Mouse (Mus musculus) embryonic facial prominence, embryonic 11.5 days (tissue): ENCODE measurements around the gene Tctex1d1. TPM values are rescaled to one million over a fixed set of nuclear protein-coding genes. Genes with fewer than 3 reads are reported as not detected.

Experiments used
- ATAC-seq: fragments of 200-750 bp; cut with Nextera tagmentation; replicated peaks from 2 replicates; pipeline ENCODE4 v1.8.0; 2017; ENCODE audit warnings: low read depth; ENCODE audit not compliant: insufficient number of reproducible peaks, low FRiP score, low TSS enrichment
- DNase-seq: peaks from one replicate; pipeline ENCODE4 v3.0.0-alpha.2; 2015; ENCODE audit warnings: low spot score
- H3K27ac ChIP-seq: fragments of 300-500 bp; sonication (generic); replicated peaks from 2 replicates; pipeline ENCODE4 v1.5.1; 2014; ENCODE audit warnings: mild to moderate bottlenecking, low read depth, low read length, control low read depth
- H3K27me3 ChIP-seq: fragments of 300-500 bp; sonication (generic); 2 replicates; pipeline ENCODE4 v1.6.1; 2014; ENCODE audit warnings: mild to moderate bottlenecking, low read length, moderate library complexity, mixed read lengths; ENCODE audit not compliant: control insufficient read depth, insufficient read depth
- H3K36me3 ChIP-seq: fragments of 300-500 bp; sonication (generic); replicated peaks from 2 replicates; pipeline ENCODE4 v1.6.1; 2014; ENCODE audit warnings: low read depth, mild to moderate bottlenecking, low read length, moderate library complexity, mixed read lengths; ENCODE audit not compliant: control insufficient read depth, insufficient read depth
- H3K4me1 ChIP-seq: fragments of 300-500 bp; sonication (generic); 2 replicates; pipeline ENCODE4 v1.6.1; 2014; ENCODE audit warnings: low read length, mixed read lengths; ENCODE audit not compliant: control insufficient read depth, insufficient read depth
- H3K4me2 ChIP-seq: fragments of 300-500 bp; sonication (generic); 2 replicates; pipeline ENCODE4 v1.6.1; 2014; ENCODE audit warnings: low read depth, mild to moderate bottlenecking, control low read depth, low read length, moderate library complexity
- H3K4me3 ChIP-seq: fragments of 300-500 bp; sonication (generic); 2 replicates; pipeline ENCODE4 v1.5.1; 2014; ENCODE audit warnings: low read depth, low read length, control low read depth
- H3K9ac ChIP-seq: fragments of 300-500 bp; sonication (generic); replicated peaks from 2 replicates; pipeline ENCODE4 v1.6.1; 2014; ENCODE audit warnings: mild to moderate bottlenecking, control low read depth, low read length
- H3K9me3 ChIP-seq: fragments of 300-500 bp; sonication (generic); replicated peaks from 2 replicates; pipeline ENCODE4 v1.6.1; 2016; ENCODE audit warnings: mild to moderate bottlenecking, low read length, inconsistent platforms, mixed read lengths; ENCODE audit not compliant: control insufficient read depth
- WGBS: fragments of 180-500 bp; shearing (Covaris S2); extraction: QIAGEN DNeasy Blood & Tissue Kit; methylation state at CpG from one replicate; pipeline ENCODE4 v1.1.7; 2014; 5-methylcytosine and 5-hydroxymethylcytosine counted together
- polyA plus RNA-seq: library from polyadenylated mRNA; unstranded; fragments of >200 nt; fragmentation: Nextera tagmentation; extraction: Ambion mirVana; gene quantifications from 2 replicates; pipeline ENCODE4 v1.2.1, GENCODE M21; 2014

Tctex1d1 gene
- polyA plus RNA-seq, 1 experiment from 2014 or later, result 1.1 TPM

DNA sequence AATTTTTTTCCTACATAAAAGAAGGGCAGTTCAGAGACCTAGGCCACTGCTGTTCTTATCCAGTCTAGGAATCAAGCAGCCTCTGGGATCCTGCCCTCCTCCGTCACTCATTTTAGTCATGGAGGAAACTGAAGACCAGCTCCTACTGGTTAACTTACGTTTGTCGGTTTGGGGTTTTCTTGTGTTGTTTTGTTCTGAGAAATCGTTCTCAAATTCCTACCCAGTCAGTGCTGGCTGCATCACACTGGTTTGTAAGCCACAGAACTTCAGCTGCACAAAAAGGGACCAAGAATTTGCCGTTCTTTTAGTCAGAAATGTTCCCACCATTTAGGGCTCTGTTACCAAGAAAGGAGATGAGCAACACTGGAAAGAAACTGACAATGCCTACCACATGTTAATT is 11.0 kb downstream of the Tctex1d1 start:
- no peaks in the 10 kb centered on the region for H3K9me3 ChIP-seq
- DNase-seq, result no peak
- H3K9ac ChIP-seq, result no peak overlapping the region
- no peaks in the 10 kb centered on the region for H3K4me1 ChIP-seq
- H3K27me3 ChIP-seq, result no peaks in the 10 kb centered on the region
- no peak overlapping the region for H3K4me3 ChIP-seq
- H3K4me2 ChIP-seq, result no peak overlapping the region
- no peak for ATAC-seq
- no peak overlapping the region for H3K27ac ChIP-seq
- WGBS, result 69% methylated on average over 5 of the region's 5 CpGs
- H3K36me3 ChIP-seq, result no peaks in the 10 kb centered on the region

DNA sequence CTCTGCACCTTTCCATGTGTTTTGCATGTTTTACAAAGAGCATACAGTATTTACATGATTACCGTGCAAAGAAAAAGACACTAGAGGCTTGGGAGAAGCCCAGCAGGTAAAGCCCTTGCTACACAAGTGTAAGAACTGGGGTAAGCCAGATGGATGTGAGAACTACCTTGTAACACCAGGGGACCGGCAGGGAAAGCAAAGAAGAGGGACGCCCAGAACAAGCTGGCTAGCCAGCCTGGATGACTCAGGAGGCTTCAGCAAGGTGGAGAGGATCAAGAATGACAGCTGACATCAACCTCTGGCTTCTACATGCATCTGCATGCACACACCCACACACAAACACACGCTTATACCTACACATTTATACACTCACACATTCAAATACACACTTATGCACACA is 11.6 kb downstream of the Tctex1d1 start:
- Histone ChIP-seq H3K27ac (no peak overlapping the region), H3K36me3 (no peaks in the 10 kb centered on the region), H3K4me3 (no peak overlapping the region), H3K9me3 (no peaks in the 10 kb centered on the region), H3K9ac (no peak overlapping the region), H3K4me2 (no peak overlapping the region), H3K4me1 (no peaks in the 10 kb centered on the region), H3K27me3 (no peaks in the 10 kb centered on the region)
- ATAC-seq (no peak), DNase-seq (no peak)
- WGBS, result 78% methylated on average over 4 of the region's 4 CpGs

DNA sequence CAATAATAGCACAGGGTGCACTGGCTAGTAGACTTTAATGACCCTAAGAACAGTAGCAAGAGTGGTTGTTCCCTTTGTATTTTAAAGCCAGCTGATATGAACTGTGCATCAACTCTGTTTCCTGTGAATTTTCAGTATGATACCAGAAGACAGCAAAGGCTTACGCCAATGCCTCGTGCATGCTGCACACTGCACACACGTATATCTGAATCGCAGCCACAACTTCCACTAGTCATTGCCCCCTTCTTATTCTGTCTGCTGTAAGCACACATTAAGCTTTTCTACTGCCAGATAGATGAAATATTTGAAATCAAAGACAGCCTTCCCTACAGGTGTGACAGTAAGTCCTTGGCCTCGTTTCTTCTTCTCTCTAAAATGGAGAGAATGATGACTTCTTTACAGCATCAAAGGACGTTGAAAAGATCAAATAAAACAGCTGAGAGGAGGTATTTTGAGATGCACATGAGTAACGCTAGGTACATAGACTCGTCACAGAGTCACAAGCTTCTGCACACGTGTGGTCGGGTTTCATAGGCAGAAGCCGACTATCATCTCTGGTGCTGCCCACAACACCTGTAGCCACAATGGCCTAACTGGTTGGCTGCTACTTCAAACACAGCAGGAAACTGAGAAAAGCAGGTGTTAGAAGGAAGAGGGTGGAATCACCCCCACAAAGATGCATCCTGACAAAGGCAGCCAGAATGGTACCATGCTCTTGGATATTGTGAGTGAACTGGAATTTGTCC is 12.4 kb downstream of the Tctex1d1 start:
- ATAC-seq, result no peak
- no peak for DNase-seq
- Histone ChIP-seq H3K27me3 (no peaks in the 10 kb centered on the region), H3K27ac (no peak overlapping the region), H3K9me3 (no peaks in the 10 kb centered on the region), H3K4me2 (no peak overlapping the region), H3K36me3 (no peaks in the 10 kb centered on the region), H3K4me1 (no peaks in the 10 kb centered on the region), H3K4me3 (no peak overlapping the region), H3K9ac (no peak overlapping the region)
- 72% methylated on average over 11 of the region's 11 CpGs for WGBS

DNA sequence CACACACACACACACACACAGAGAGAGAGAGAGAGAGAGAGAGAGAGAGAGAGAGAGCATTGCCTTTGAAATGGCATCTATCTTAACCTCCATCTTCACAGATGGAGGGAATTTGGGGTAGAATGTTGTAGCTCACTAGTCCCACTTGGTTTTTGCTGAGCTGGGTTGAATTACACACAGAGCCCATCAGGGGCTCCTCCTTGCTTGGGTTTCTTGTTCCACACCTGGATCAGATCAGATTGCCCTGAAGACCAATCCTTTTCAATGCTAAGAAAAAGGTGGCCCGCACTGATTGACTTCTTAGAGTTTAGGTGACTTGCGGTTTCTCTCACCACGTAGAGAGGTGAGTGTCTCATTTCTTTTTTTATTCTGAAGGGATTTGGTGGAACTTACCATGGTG is 13.3 kb downstream of the Tctex1d1 start:
- WGBS, result 43% methylated on average over 3 of the region's 3 CpGs
- Histone ChIP-seq H3K27ac (no peak overlapping the region), H3K9ac (no peak overlapping the region), H3K4me1 (no peaks in the 10 kb centered on the region), H3K9me3 (no peaks in the 10 kb centered on the region), H3K4me3 (no peak overlapping the region), H3K36me3 (no peaks in the 10 kb centered on the region), H3K27me3 (no peaks in the 10 kb centered on the region), H3K4me2 (no peak overlapping the region)
- DNase-seq (peak; percentile 70), ATAC-seq (peak; percentile 51; the same call in 1 of the 2 replicates)

DNA sequence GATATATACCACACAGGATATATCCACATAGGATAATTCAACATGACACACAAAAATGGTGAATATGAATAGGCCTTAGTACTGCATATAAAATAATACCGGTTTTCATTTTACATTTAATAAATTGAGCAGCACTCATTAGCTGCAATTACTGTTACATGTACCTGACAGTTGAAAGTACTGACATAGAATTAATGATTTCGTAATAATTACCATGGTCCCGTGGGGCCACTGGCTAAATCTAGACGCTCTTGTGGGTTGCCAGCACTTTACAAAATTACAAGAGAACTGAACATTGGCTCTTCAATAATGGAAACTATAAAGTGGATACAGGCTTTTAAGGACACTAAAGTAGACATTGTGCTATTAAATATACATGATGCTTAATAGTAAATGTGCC is 26.3 kb downstream of the Tctex1d1 start:
- Histone ChIP-seq H3K4me1 (no peaks in the 10 kb centered on the region), H3K27ac (no peak overlapping the region), H3K9ac (no peak overlapping the region), H3K36me3 (no peaks in the 10 kb centered on the region), H3K4me3 (no peak overlapping the region), H3K9me3 (no peaks in the 10 kb centered on the region), H3K4me2 (no peak overlapping the region), H3K27me3 (no peaks in the 10 kb centered on the region)
- 71% methylated on average over 4 of the region's 4 CpGs for WGBS
- no peak for DNase-seq
- ATAC-seq, result no peak

DNA sequence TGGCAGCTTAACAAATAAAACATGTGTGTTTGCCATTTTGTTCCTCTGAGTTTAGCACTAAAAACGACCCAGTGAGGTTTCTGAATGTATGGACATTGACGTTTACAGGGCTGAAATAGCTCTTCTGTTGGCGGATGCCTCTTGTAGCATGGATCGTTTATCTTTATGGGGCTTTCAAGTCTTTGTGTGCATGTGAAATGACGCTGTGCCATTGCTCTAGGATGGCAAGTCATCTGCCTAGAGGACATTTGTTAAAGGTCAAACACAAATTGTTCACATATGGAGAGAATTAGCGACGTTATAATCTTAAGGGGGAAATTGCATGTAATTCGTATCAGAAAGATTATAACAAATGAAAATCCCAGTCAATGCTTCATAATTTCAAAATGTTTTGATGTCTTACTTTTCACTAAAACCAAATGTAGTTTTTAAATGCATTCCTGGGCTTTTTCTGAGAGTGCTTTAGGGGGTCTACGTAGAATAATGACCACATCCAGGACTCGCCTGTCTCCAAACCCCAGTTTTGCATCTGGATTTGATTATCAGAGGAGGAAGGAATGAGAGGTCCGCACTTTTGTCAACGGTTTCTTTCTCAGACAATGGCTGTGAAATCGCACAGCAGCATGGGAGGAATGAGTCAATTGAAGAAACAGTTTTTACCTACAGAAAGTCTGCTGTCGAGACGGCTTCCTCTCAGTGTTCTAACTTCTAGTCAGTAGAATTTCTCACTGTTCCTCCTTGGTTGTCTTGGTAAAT is 27.0 kb downstream of the Tctex1d1 start:
- DNase-seq (peak; percentile 88), ATAC-seq (no peak; the same call in 1 of the 2 replicates)
- no peaks in the 10 kb centered on the region for H3K9me3 ChIP-seq
- no peaks in the 10 kb centered on the region for H3K27me3 ChIP-seq
- no peaks in the 10 kb centered on the region for H3K4me1 ChIP-seq
- H3K4me3 ChIP-seq, result no peak overlapping the region
- no peaks in the 10 kb centered on the region for H3K36me3 ChIP-seq
- WGBS, result 26% methylated on average over 15 of the region's 15 CpGs
- no peak overlapping the region; the same call in 1 of the 2 replicates for H3K9ac ChIP-seq
- H3K4me2 ChIP-seq, result no peak overlapping the region
- peak overlapping the region; percentile 83 for H3K27ac ChIP-seq

DNA sequence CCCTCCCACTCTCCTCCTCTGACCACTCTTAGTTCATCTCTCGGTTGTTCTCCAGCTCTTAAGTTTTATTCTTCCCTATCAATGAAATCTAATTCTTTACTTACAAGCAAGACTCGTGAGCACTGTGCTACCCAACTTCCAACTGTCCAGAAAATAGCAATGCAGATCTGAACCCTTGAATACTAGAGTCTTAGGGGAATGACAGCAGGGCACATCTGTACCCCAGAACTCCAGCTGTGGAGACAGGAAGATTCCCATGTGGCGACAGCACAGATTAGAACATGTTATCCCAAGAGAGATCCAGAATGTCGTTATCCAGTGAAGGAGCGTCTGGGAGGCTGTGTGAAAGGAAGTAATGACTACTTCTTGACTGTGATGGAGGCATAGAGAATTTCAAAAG is 27.9 kb downstream of the Tctex1d1 start:
- no peak overlapping the region for H3K4me2 ChIP-seq
- no peak overlapping the region for H3K4me3 ChIP-seq
- DNase-seq (no peak), ATAC-seq (no peak)
- no peaks in the 10 kb centered on the region for H3K27me3 ChIP-seq
- no peaks in the 10 kb centered on the region for H3K4me1 ChIP-seq
- no peak overlapping the region for H3K9ac ChIP-seq
- no peaks in the 10 kb centered on the region for H3K36me3 ChIP-seq
- H3K27ac ChIP-seq, result peak overlapping the region; percentile 83
- H3K9me3 ChIP-seq, result no peaks in the 10 kb centered on the region
- WGBS, result 61% methylated on average over 5 of the region's 5 CpGs

DNA sequence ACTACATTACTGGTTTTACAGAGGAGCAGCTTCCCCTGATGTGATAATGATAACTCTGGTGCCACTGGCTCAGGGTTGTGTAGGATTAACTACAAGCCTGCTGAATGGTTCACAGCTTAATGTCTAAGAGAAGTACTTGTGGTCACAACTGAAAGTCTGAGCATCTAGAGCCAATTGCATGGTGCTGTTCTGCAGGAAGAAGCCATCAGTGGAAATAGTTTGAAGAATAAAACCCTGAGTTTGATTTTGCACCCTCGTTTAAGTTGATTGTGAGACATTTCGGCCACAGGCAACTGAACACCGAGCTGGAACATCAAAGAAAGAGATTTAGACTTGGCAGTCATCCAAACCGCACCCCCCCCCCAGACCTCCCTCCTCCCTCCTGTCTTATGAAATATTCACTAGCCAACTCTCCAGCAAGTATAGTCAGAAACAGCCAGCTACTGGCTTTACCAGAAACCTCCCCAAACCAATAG is 28.6 kb downstream of the Tctex1d1 start:
- H3K9me3 ChIP-seq, result no peaks in the 10 kb centered on the region
- H3K27me3 ChIP-seq, result no peaks in the 10 kb centered on the region
- DNase-seq, result peak; percentile 70
- no peaks in the 10 kb centered on the region for H3K36me3 ChIP-seq
- 0 out of 2 replicates have a peak, but pooled peaks cover 2% of the 10 kb centered on the region for H3K4me1 ChIP-seq
- WGBS, result 32% methylated on average over 4 of the region's 4 CpGs
- ATAC-seq, result 0 out of 2 replicates have a peak, but pooled peaks have one; percentile 49
- H3K27ac ChIP-seq, result 0 out of 2 replicates have a peak overlapping the region, but pooled peaks have one; percentile 21
- H3K4me2 ChIP-seq, result no peak overlapping the region
- H3K9ac ChIP-seq, result no peak overlapping the region
- no peak overlapping the region for H3K4me3 ChIP-seq
